Mouse (Mus musculus): ENCODE results near the gene Gm20388. TPM values are rescaled to one million over a fixed set of nuclear protein-coding genes. Genes with fewer than 3 reads are reported as not detected.
A peak's percentile ranks its signal among the peaks of the same experiment; 100 is the strongest.

Gm20388 gene
- polyA plus RNA-seq, 1 experiment, result 28.1 TPM

- no peaks in the 10 kb centered on the region for H3K36me3 ChIP-seq (ENCODE audit: control insufficient read depth, insufficient read depth, low read length, poor library complexity, severe bottlenecking)
- peak overlapping the region; percentile 84 for H3K9ac ChIP-seq (ENCODE audit: low read depth, poor library complexity, severe bottlenecking)
- no peaks in the 10 kb centered on the region for H3K27me3 ChIP-seq (ENCODE audit: control insufficient read depth, insufficient read depth, low read length, poor library complexity, severe bottlenecking)
- no peaks in the 10 kb centered on the region for H3K4me1 ChIP-seq (ENCODE audit: control insufficient read depth, insufficient read depth, low read length)
- TF ChIP-seq POLR2A (IDR thresholded peaks at IDR 0.05; ENCODE audit: insufficient read depth, low read length) (no peak), CTCF (IDR thresholded peaks at IDR 0.05; ENCODE audit: low read depth, low read length) (no peak), EP300 (IDR thresholded peaks at IDR 0.05; ENCODE audit: insufficient read depth, low read depth, low read length) (no peak)
- H3K9me3 ChIP-seq (replicated peaks; ENCODE audit: control insufficient read depth, insufficient read depth, low read length, poor library complexity, severe bottlenecking), result no peaks in the 10 kb centered on the region
- H3K4me3 ChIP-seq (ENCODE audit: low read depth, low read length), result peak overlapping the region; percentile 86
- H3K27ac ChIP-seq (ENCODE audit: insufficient read depth, low read length), result no peak overlapping the region
Measured at GRCm38 (mm10) chr8:123858574-123858940, 3947.9 kb downstream of the Gm20388 start.

GRCm38 (mm10) chr8:123858941-123859647 lies 3948.5 kb downstream of the Gm20388 start:
- Histone ChIP-seq H3K27ac (ENCODE audit: insufficient read depth, low read length) (no peak overlapping the region), H3K4me1 (ENCODE audit: control insufficient read depth, insufficient read depth, low read length) (no peaks in the 10 kb centered on the region), H3K9me3 (replicated peaks; ENCODE audit: control insufficient read depth, insufficient read depth, low read length, poor library complexity, severe bottlenecking) (no peaks in the 10 kb centered on the region), H3K36me3 (ENCODE audit: control insufficient read depth, insufficient read depth, low read length, poor library complexity, severe bottlenecking) (no peaks in the 10 kb centered on the region), H3K9ac (ENCODE audit: low read depth, poor library complexity, severe bottlenecking) (peak overlapping the region; percentile 84), H3K4me3 (ENCODE audit: low read depth, low read length) (peak overlapping the region; percentile 86), H3K27me3 (ENCODE audit: control insufficient read depth, insufficient read depth, low read length, poor library complexity, severe bottlenecking) (no peaks in the 10 kb centered on the region)
- TF ChIP-seq POLR2A (IDR thresholded peaks at IDR 0.05; ENCODE audit: insufficient read depth, low read length) (no peak), CTCF (IDR thresholded peaks at IDR 0.05; ENCODE audit: low read depth, low read length) (peak; percentile 1), EP300 (IDR thresholded peaks at IDR 0.05; ENCODE audit: insufficient read depth, low read depth, low read length) (no peak)

GRCm38 (mm10) chr8:123859648-123860259 lies 3949.1 kb downstream of the Gm20388 start, which contains the start of gene Ccsap:
TSS of gene Ccsap (minus strand) at chr8:123860209.
- Histone ChIP-seq H3K27ac (ENCODE audit: insufficient read depth, low read length) (no peak within 1 kb of the TSS), H3K9me3 (replicated peaks; ENCODE audit: control insufficient read depth, insufficient read depth, low read length, poor library complexity, severe bottlenecking) (no peaks in the 10 kb centered on the region), H3K9ac (ENCODE audit: low read depth, poor library complexity, severe bottlenecking) (peak within 1 kb of the TSS; percentile 84), H3K27me3 (ENCODE audit: control insufficient read depth, insufficient read depth, low read length, poor library complexity, severe bottlenecking) (no peaks in the 10 kb centered on the region), H3K36me3 (ENCODE audit: control insufficient read depth, insufficient read depth, low read length, poor library complexity, severe bottlenecking) (no peaks in the 10 kb centered on the region), H3K4me1 (ENCODE audit: control insufficient read depth, insufficient read depth, low read length) (no peaks in the 10 kb centered on the region), H3K4me3 (ENCODE audit: low read depth, low read length) (peak within 1 kb of the TSS; percentile 86)
- peak; percentile 69 for TF ChIP-seq POLR2A (IDR thresholded peaks at IDR 0.05; ENCODE audit: insufficient read depth, low read length)
- TF ChIP-seq CTCF (IDR thresholded peaks at IDR 0.05; ENCODE audit: low read depth, low read length), result no peak

- Histone ChIP-seq H3K27me3 (ENCODE audit: control insufficient read depth, insufficient read depth, low read length, poor library complexity, severe bottlenecking) (no peaks in the 10 kb centered on the region), H3K4me3 (ENCODE audit: low read depth, low read length) (peak overlapping the region; percentile 69)
Measured at GRCm38 (mm10) chr8:123860386-123860785, 3949.7 kb downstream of the Gm20388 start.

GRCm38 (mm10) chr8:123865786-123866185 lies 3955.1 kb downstream of the Gm20388 start:
- no peaks in the 10 kb centered on the region for H3K36me3 ChIP-seq (ENCODE audit: control insufficient read depth, insufficient read depth, low read length, poor library complexity, severe bottlenecking)
- no peak overlapping the region for H3K27ac ChIP-seq (ENCODE audit: insufficient read depth, low read length)
- H3K27me3 ChIP-seq (ENCODE audit: control insufficient read depth, insufficient read depth, low read length, poor library complexity, severe bottlenecking), result no peaks in the 10 kb centered on the region
- TF ChIP-seq EP300 (IDR thresholded peaks at IDR 0.05; ENCODE audit: insufficient read depth, low read depth, low read length) (no peak), CTCF (IDR thresholded peaks at IDR 0.05; ENCODE audit: low read depth, low read length) (no peak), POLR2A (IDR thresholded peaks at IDR 0.05; ENCODE audit: insufficient read depth, low read length) (no peak)
- no peaks in the 10 kb centered on the region for H3K9me3 ChIP-seq (replicated peaks; ENCODE audit: control insufficient read depth, insufficient read depth, low read length, poor library complexity, severe bottlenecking)
- H3K4me3 ChIP-seq (ENCODE audit: low read depth, low read length), result no peak overlapping the region
- no peaks in the 10 kb centered on the region for H3K4me1 ChIP-seq (ENCODE audit: control insufficient read depth, insufficient read depth, low read length)
- H3K9ac ChIP-seq (ENCODE audit: low read depth, poor library complexity, severe bottlenecking), result no peak overlapping the region

More at GRCm38 (mm10) chr8:123860386-123860785, 3949.7 kb downstream of the Gm20388 start:
- TF ChIP-seq EP300 (IDR thresholded peaks at IDR 0.05; ENCODE audit: insufficient read depth, low read depth, low read length), result no peak
- TF ChIP-seq POLR2A (IDR thresholded peaks at IDR 0.05; ENCODE audit: insufficient read depth, low read length), result no peak
- no peak for TF ChIP-seq CTCF (IDR thresholded peaks at IDR 0.05; ENCODE audit: low read depth, low read length)
- H3K4me1 ChIP-seq (ENCODE audit: control insufficient read depth, insufficient read depth, low read length), result no peaks in the 10 kb centered on the region
- H3K9ac ChIP-seq (ENCODE audit: low read depth, poor library complexity, severe bottlenecking), result peak overlapping the region; percentile 84
- H3K9me3 ChIP-seq (replicated peaks; ENCODE audit: control insufficient read depth, insufficient read depth, low read length, poor library complexity, severe bottlenecking), result no peaks in the 10 kb centered on the region
- H3K36me3 ChIP-seq (ENCODE audit: control insufficient read depth, insufficient read depth, low read length, poor library complexity, severe bottlenecking), result no peaks in the 10 kb centered on the region
- H3K27ac ChIP-seq (ENCODE audit: insufficient read depth, low read length), result no peak overlapping the region

- H3K9me3 ChIP-seq (replicated peaks; ENCODE audit: control insufficient read depth, insufficient read depth, low read length, poor library complexity, severe bottlenecking), result no peaks in the 10 kb centered on the region
- H3K4me1 ChIP-seq (ENCODE audit: control insufficient read depth, insufficient read depth, low read length), result no peaks in the 10 kb centered on the region
- no peak overlapping the region for H3K9ac ChIP-seq (ENCODE audit: low read depth, poor library complexity, severe bottlenecking)
- H3K27ac ChIP-seq (ENCODE audit: insufficient read depth, low read length), result no peak overlapping the region
- H3K4me3 ChIP-seq (ENCODE audit: low read depth, low read length), result no peak overlapping the region
- H3K36me3 ChIP-seq (ENCODE audit: control insufficient read depth, insufficient read depth, low read length, poor library complexity, severe bottlenecking), result no peaks in the 10 kb centered on the region
- no peak for TF ChIP-seq CTCF (IDR thresholded peaks at IDR 0.05; ENCODE audit: low read depth, low read length)
- no peak for TF ChIP-seq POLR2A (IDR thresholded peaks at IDR 0.05; ENCODE audit: insufficient read depth, low read length)
- no peak for TF ChIP-seq EP300 (IDR thresholded peaks at IDR 0.05; ENCODE audit: insufficient read depth, low read depth, low read length)
- H3K27me3 ChIP-seq (ENCODE audit: control insufficient read depth, insufficient read depth, low read length, poor library complexity, severe bottlenecking), result no peaks in the 10 kb centered on the region
Measured at GRCm38 (mm10) chr8:123866971-123867370, 3956.3 kb downstream of the Gm20388 start.

All from ES-Bruce4 (cell line).